Mouse (Mus musculus): Measurements from ENCODE around the gene H2-M9. TPM values are rescaled to one million over a fixed set of nuclear protein-coding genes. Genes with fewer than 3 reads are reported as not detected.

The H2-M9 gene
- not detected for polyA plus RNA-seq (2012; fragmentation: generic; extraction: Trizol)

DNA sequence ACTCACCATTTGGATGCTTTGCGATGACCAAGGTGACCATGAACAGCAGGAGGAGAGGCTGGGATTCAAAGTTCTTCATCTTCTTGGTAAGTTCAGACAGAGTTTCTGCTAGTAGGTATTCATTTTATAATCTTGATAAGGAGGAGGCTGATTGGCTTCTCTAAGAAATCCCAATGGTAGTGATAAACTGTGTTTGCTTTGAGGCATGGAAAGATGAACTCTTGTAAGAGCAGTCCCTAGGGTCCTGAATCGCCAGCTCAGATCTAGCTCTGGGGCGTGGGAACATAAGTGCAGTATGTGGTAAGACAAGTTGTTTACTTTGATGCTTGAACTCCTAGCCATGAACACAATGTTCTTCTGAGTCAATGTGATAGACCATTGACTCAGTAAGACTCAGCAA is at the start of gene H2-M9:
Gene H2-M9 (minus strand): TSS at position 101 of the 400 bp plus-strand sequence.
- no peak for TF ChIP-seq USF1 (IDR thresholded peaks at IDR 0.05; ENCODE audit: low read depth)
- TF ChIP-seq POLR2A (IDR thresholded peaks at IDR 0.05; ENCODE audit: insufficient read length, low read depth): no peak
- no peak for TF ChIP-seq MAX (IDR thresholded peaks at IDR 0.05; ENCODE audit: low read depth)
- no peak for TF ChIP-seq REST (IDR thresholded peaks at IDR 0.05; ENCODE audit: insufficient read depth, insufficient read length)
- TF ChIP-seq E2F4 (IDR thresholded peaks at IDR 0.05; ENCODE audit: insufficient read depth): no peak
- no peak for TF ChIP-seq MYOD1 (IDR thresholded peaks at IDR 0.05; ENCODE audit: control insufficient read depth in 1 of 3, insufficient read length in 2 of 3, low read depth in 2 of 3)
- no peak for TF ChIP-seq SRF (IDR thresholded peaks at IDR 0.05; ENCODE audit: control insufficient read depth, insufficient read length, low read depth)
- no peak for TF ChIP-seq TCF12 (IDR thresholded peaks at IDR 0.05; ENCODE audit: insufficient read depth, poor library complexity, severe bottlenecking)
- no peak for TF ChIP-seq TCF3 (IDR thresholded peaks at IDR 0.05; ENCODE audit: insufficient read length, low read depth)
- TF ChIP-seq POLR2AphosphoS2 (IDR thresholded peaks at IDR 0.05; ENCODE audit: insufficient read length, low read depth): no peak
- no peak for TF ChIP-seq MYOG (IDR thresholded peaks at IDR 0.05; ENCODE audit: control insufficient read depth in 1 of 3, insufficient read depth in 1 of 3, insufficient read length in 2 of 3, low read depth in 2 of 3)
- TF ChIP-seq CEBPB (IDR thresholded peaks at IDR 0.05; ENCODE audit: insufficient read depth, poor library complexity, severe bottlenecking): no peak
- no peak within 1 kb of the TSS for H3ac ChIP-seq (ENCODE audit: control insufficient read depth, insufficient read length)
- H3K79me2 ChIP-seq (ENCODE audit: control insufficient read depth, insufficient read depth): no peaks in the 10 kb centered on the region
- no peak within 1 kb of the TSS for H3K4me2 ChIP-seq (ENCODE audit: low read depth)
- H3K36me3 ChIP-seq (ENCODE audit: control insufficient read depth, insufficient read depth): no peaks in the 10 kb centered on the region
- H3K27me3 ChIP-seq (ENCODE audit: control insufficient read depth, insufficient read depth, insufficient read length): no peaks in the 10 kb centered on the region
- no peak within 1 kb of the TSS for H3K4me3 ChIP-seq

DNA sequence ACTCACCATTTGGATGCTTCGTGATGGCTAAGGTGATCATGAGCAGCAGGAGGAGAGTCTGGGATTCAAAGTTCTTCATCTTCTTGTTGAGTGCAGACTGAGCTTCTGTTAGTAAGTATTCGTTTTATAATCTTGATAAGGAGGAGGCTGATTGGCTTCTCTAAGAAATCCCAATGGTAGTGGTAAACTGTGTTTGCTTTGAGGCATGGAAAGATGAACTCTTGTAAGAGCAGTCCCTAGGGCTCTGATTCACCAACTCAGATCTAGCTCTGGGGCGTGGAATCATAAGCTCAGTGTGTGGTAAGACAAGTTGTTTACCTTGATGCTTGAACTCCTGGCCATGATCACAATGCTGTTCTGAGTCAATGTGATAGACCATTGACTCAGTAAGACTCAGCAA is 29.7 kb upstream of the H2-M9 start, which contains the start of gene H2-M1:
Gene H2-M1 (minus strand): TSS at position 101 of the 400 bp plus-strand sequence.
- TF ChIP-seq MYOG (IDR thresholded peaks at IDR 0.05; ENCODE audit: control insufficient read depth in 1 of 3, insufficient read depth in 1 of 3, insufficient read length in 2 of 3, low read depth in 2 of 3) (no peak), MYOD1 (IDR thresholded peaks at IDR 0.05; ENCODE audit: control insufficient read depth in 1 of 3, insufficient read length in 2 of 3, low read depth in 2 of 3) (no peak), MAX (IDR thresholded peaks at IDR 0.05; ENCODE audit: low read depth) (no peak), POLR2A (IDR thresholded peaks at IDR 0.05; ENCODE audit: insufficient read length, low read depth) (no peak), CEBPB (IDR thresholded peaks at IDR 0.05; ENCODE audit: insufficient read depth, poor library complexity, severe bottlenecking) (no peak), REST (IDR thresholded peaks at IDR 0.05; ENCODE audit: insufficient read depth, insufficient read length) (no peak), TCF3 (IDR thresholded peaks at IDR 0.05; ENCODE audit: insufficient read length, low read depth) (no peak), USF1 (IDR thresholded peaks at IDR 0.05; ENCODE audit: low read depth) (no peak), SRF (IDR thresholded peaks at IDR 0.05; ENCODE audit: control insufficient read depth, insufficient read length, low read depth) (no peak), TCF12 (IDR thresholded peaks at IDR 0.05; ENCODE audit: insufficient read depth, poor library complexity, severe bottlenecking) (no peak), E2F4 (IDR thresholded peaks at IDR 0.05; ENCODE audit: insufficient read depth) (no peak), POLR2AphosphoS2 (IDR thresholded peaks at IDR 0.05; ENCODE audit: insufficient read length, low read depth) (no peak)
- H3K36me3 ChIP-seq (ENCODE audit: control insufficient read depth, insufficient read depth): no peaks in the 10 kb centered on the region
- no peaks in the 10 kb centered on the region for H3K27me3 ChIP-seq (ENCODE audit: control insufficient read depth, insufficient read depth, insufficient read length)
- no peak within 1 kb of the TSS for H3K4me2 ChIP-seq (ENCODE audit: low read depth)
- H3K79me2 ChIP-seq (ENCODE audit: control insufficient read depth, insufficient read depth): no peaks in the 10 kb centered on the region
- no peak within 1 kb of the TSS for H3ac ChIP-seq (ENCODE audit: control insufficient read depth, insufficient read length)
- no peak within 1 kb of the TSS for H3K4me3 ChIP-seq

Other genes with a start within 250 kb of the H2-M9 start
- not detected for gene H2-M10.4, start 180.3 kb downstream of the H2-M9 start, polyA plus RNA-seq (2012; fragmentation: generic; extraction: Trizol)
- not detected for gene H2-M11, start 95.6 kb downstream of the H2-M9 start, polyA plus RNA-seq (2012; fragmentation: generic; extraction: Trizol)
- not detected for gene H2-M1, start 29.6 kb upstream of the H2-M9 start, polyA plus RNA-seq (2012; fragmentation: generic; extraction: Trizol)
- not detected for gene H2-M10.5, start 130.2 kb upstream of the H2-M9 start, polyA plus RNA-seq (2012; fragmentation: generic; extraction: Trizol)
- gene H2-M10.6, start 169.5 kb upstream of the H2-M9 start, polyA plus RNA-seq (2012; fragmentation: generic; extraction: Trizol): not detected
- gene Trim26, start 194.5 kb upstream of the H2-M9 start, polyA plus RNA-seq (2012; fragmentation: generic; extraction: Trizol): 17.1 TPM
- gene Trim15, start 224.5 kb upstream of the H2-M9 start, polyA plus RNA-seq (2012; fragmentation: generic; extraction: Trizol): not detected
- gene Trim10, start 226.9 kb upstream of the H2-M9 start, polyA plus RNA-seq (2012; fragmentation: generic; extraction: Trizol): not detected
- not detected for gene Trim40, start 247.5 kb upstream of the H2-M9 start, polyA plus RNA-seq (2012; fragmentation: generic; extraction: Trizol)